Mouse (Mus musculus) liver, adult 2 months (tissue): ENCODE measurements at regions not wholly inside any gene's neighbourhood (a gene's known extent, or its start where the extent isn't known, plus 50 kb on each side); places are given as distances from the start of the nearest gene placed in this dataset.

Experiments
- CTCF ChIP-seq: fragments of 200-500 bp; IDR thresholded peaks from 2 replicates; pipeline ENCODE4 v1.5.1; 2011; ENCODE audit warnings: low read depth, low read length, control low read depth
- POLR2A ChIP-seq: fragments of 200-500 bp; IDR thresholded peaks from 2 replicates; pipeline ENCODE4 v1.6.1; 2011; ENCODE audit warnings: low read length, control low read depth; ENCODE audit not compliant: insufficient read depth; ENCODE audit errors: extremely low read depth

DNA sequence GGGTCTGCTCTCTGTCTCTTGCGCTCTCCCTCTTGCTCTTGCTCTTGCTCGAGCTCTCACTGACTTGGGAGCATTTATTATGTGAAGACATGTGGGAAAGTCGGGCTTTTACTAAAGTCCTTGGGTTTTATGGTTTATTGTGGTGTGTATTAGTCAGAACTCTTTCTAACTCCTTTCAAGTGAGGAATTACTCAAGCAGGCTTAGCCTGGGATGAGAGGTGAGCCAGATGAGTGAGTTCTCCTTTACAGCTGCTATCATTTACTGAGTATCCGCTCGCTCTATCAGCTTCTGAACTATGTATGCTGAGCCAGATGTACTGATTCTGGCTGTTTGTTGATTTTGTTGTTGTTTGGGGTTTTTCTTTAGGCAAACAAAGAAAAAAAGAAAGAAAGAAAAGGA, 190.4 kb upstream of the Zfp637 start:
- TF ChIP-seq CTCF, result no peak
- no peak for TF ChIP-seq POLR2A
